Mouse (Mus musculus) kidney, adult 9 months (tissue): ENCODE results near the gene Ptprn.

ENCODE experiments used
- DNase-seq: peaks from one replicate; pipeline ENCODE4 v3.0.0; 2022

Gene Ptprn

DNA sequence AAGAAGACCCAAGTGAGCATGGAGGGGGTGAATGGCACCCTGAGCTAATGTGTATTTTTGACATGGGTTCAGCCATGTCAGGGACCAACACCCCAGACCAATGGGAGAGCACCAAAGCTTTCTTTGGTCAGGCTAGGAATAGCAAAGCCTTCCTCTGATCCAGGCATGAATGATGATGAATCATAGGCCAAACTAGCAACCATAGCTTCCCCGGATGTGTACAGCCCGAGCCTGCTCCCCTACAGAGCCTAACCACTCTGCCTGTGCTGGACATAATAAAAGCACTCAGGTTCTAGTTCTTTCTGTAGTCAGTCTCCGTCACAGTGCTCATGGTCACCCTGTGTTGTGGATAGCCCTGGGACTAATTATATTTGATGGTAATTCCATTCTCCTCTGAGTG, 42.8 kb downstream of the Ptprn start:
- no peak for DNase-seq

DNA sequence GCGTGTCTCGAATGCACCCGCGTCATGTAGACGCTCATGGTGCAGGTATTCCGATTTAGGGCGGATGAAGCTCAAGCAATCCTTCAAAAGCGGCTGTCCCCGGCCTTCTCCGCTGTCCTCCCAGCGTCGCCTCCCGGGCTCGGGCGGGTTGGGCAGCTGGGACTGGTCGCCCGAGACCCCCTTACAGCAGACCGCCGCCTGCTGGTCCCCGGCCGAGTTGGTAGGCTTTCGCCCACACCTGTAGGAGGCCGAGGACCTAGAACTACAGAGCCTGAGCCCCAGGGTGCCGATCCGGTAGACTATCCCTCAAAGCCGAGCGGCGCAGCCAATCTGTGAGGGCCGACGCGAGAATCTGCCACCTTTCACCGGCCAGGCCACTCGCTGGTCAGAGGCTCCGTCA, 44.8 kb downstream of the Ptprn start, which contains the start of gene Tuba4a:
Gene Tuba4a, minus strand, starts transcription at position 335 of the 400 bp plus-strand sequence.
- DNase-seq: no peak

DNA sequence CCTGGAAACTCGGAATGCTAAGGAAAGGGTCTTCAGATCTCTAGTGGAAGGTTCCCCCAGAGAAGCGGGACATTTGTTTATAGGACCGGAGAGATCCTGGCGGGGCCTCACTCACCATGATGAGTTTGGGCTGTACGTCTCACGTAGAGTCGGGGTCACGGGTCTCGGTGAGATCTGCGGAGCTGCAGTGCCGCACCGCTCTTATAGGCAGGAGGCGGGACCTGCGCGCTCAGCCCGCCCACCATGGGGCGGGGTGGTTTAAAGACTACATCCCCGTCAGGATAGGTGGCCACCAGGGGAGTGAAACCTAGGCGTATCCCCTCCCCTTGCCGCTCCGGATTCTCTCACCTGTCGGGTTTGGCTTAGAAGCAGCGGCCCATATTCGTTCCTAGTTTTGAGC, 45.2 kb downstream of the Ptprn start:
- DNase-seq: peak; percentile 98

DNA sequence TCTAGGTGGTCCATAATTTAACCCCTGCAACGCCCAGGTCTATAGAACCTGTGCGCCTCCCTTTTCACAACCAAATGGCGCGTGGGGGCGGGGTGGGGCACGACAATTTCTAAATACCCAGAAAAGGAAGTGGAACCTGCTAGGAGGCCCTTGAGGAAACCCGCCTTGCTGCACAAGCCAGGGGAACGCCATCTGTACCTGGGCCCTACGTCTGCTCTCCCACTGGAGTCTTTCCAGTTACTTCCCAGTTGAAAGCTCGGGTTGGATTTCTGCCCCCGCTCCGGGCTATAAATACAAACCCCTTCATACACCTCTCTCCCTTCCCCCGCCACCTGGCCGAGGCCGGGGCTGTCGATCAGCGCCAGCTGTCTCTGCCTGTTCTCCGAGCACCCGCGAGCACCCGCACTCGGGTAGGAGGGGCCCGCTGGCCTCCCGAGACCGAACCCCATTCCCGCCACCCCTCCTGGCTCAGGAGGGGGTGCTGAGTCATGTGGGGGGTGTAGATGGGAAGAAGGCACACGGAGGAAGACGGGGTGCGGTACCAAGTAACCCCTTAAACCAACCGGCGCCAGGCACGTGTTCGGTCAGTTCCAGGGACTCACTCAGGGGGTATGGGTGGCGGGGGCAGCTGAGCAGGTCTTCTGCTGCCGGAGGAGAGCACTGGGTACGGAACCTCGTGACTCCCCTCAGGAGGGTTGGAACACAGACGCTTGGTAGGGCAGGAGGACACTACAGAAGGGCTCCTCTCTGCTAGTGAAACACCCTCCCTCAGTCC, 45.9 kb downstream of the Ptprn start:
- DNase-seq: peak; percentile 48

DNA sequence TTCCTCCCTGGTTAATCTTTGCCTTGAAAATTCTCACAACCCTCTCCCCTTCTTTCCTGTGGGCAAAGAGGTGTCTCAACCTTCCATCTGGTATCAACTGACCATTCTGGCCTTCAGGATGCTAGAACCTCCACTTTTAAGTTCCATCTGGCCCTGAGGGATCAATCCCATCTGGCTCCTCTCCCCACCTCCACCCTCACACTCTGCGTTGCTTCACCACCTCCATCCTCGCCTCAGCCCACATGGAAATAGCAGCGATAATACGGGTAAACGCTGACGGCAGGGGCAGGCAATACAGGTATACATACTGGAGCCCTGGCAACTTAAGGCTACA, 46.4 kb downstream of the Ptprn start:
- DNase-seq: no peak

DNA sequence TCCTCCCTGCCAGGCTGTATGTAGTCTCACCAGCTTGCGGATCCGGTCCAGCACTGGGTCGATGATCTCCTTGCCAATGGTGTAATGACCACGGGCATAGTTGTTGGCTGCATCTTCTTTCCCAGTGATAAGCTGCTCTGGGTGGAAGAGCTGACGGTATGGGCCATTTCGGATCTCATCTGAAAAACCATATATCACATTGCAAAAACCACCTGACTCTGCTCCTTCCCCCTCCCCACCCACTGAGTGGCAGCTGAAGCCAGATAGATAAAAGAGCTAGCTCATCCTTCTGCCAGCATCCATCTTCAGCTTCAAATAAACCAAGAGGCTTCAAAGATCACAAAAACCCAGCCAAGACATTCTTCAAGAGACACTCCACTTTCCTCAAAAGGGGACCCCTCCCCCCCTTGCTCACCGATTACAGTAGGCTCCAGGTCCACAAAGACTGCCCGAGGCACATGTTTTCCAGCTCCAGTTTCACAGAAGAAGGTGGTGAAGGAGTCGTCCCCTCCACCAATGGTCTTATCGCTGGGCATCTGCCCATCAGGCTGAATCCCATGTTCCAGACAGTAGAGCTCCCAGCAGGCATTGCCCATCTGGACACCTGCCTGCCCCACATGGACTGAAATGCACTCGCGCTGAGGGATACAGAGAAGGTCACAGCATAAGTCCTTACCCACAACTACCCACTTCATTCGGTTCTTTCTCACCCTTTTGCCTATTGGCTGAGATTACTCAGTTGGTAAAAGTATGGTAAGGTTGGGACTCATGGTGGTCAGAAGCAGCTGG, 47.3 kb downstream of the Ptprn start:
- DNase-seq: peak; percentile 60

DNA sequence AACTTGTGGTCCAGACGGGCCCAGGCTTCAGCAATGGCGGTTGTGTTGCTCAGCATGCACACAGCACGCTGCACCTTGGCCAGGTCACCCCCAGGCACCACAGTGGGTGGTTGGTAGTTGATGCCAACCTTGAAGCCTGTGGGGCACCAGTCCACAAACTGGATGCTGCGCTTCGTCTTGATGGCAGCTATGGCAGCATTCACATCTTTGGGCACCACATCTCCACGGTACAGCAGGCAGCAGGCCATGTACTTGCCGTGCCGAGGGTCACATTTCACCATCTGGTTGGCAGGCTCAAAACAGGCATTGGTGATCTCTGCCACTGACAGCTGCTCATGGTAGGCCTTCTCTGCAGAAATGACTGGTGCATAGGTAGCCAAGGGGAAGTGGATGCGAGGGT, 48.5 kb downstream of the Ptprn start:
- DNase-seq: peak; percentile 37

DNA sequence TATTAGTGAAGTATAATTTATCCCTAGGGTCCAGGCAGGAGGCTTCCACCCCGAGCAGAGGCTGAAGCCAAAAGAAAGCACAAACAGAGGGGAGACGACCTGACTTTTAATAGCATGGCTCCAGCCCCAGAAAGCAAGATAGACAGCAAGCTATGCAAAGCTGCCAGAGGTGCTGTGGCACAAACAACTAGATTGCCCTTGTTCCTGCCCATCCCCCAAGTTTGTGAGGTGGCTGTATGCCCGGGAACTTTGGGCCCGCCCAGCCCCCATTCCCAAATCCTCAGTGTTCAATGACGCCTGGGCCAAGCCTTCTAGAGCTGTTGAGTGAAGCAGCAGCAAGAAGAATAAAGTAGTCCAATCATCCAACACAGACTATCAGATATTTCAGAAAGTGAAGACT, 49.4 kb downstream of the Ptprn start:
- peak; percentile 91 for DNase-seq

DNA sequence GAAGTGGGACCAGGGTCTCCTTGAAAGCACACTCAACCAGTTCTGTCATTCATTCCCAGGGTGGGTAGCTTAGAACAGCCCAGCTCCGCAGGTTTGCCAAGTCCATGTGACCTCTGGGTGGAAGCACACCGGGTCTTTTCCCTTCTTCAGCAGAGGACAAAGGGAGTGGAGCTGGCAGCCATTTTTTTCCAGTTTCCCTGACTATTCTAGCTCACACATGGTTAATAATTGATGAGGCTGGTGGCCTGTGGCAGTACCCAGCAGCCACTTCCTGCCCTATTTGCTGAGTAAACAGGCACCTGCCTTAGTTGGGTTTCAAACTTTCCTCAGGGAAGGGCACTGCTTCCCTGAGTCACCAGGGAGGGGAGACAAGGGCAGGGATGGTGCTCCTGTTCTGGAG, 49.9 kb downstream of the Ptprn start:
- peak; percentile 98 for DNase-seq

DNA sequence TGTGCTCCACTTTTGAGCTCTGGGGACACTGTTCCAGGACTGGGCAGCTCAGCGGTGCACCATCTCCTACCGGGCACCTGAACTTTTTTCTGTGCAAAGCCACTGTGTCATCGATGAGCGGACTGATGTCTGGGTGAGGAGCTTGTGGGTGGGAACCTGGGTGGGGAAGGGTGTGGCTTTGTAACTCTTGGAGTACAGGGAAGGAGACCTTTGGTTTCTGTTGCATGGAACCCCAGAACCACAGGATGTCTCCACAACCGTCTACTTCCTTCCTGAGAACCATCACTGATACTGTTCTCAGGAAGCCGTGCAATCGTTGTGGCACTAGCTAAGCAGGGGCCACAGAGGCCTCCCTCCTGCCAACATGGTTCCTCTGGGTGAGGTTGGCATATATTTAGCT, 51.2 kb downstream of the Ptprn start:
- DNase-seq: no peak

DNA sequence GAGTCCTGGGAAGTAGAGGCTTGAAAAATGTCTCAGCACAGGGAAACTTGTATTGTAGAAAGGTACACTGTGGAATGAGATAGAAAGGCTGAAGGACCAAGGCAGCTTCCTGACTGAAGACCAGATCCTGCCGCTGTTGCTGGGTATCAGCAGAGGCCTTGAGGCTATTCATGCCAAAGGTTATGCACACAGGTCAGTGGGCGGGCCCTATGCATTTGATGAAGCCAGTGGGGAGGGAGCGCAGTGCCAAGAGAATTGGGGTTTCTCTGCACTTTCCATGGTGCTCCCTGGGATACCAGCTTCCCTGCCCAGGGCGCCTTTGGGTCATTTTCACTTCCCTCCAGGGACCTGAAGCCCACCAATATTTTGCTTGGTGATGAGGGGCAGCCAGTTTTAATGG, 51.8 kb downstream of the Ptprn start:
- DNase-seq: peak; percentile 38

DNA sequence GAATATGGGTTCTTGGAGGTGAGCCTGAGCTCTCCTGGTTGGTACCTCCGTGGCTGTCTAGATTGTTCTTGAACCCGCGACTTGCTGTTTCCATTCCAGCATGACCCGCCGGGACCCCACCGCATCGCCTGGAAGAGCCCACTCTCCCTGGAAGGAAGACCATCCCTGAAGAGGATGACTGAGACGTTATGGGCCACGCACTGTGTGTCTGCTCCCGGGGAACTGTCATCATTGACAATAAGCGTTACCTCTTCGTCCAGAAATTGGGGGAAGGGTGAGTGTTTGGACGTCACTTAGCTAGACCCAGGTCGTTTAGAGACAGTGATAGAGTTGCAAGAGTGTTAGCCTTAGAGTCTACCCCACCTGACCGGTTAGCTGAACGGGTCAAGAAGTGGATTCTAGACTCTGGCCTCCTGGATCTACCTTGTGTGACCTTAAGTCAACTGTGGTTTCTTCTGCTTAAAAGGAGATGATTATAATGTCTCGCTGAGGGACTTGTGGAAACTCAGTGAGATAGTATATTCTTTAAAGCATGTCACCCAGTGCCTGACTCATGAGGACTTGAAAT, 53.1 kb downstream of the Ptprn start:
- peak; percentile 61 for DNase-seq

DNA sequence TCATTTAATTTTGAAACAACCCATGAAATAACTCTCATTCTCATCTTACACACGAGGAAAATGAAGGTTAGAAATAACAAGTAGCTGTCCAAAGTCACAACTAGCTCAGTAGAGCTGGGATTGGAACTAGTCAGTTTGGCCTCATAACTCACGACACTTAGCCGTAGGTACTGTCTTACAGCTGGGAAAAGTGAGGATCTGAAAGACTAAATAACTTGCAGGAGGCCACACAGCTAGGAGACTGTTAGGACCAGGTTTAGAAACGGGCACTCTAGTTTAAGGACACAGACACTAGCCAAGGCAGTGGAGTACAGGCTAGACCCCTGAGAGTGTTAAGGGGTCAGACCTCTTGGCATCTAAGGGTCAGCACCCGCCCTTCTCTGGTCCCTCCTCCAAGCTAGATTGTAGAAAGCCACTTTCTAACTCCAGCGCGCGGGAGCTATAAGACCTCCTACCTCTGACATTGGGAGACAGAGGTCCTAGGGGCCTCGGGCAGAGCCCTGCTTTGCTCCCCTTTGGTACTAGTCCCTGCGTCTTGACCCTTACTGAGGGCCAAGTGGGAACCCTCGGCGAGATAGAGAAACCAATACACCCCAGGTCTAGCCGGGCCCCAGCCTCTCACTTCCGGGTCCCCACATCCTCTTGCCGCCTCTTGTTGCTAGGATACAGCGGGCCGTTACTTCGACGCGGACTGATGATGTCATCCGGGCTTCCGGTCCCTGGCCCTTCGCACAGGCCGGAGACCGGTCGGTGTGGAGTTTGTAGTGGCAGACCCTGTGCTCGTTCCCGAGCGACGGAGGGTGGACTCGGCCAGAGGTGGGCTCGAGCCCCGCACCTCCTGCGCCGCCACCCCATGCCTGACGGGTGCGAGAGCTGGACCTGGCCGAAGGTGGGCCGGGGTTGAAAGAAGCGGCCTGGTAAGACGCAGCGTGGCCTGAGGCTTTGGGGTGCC, 53.9 kb downstream of the Ptprn start, which contains the start of the genes Glb1l and Stk16:
Gene Glb1l, minus strand, starts transcription at position 678 of the 952 bp plus-strand sequence.
Gene Stk16, plus strand, starts transcription at position 703 of the 952 bp plus-strand sequence.
- DNase-seq: peak; percentile 97

DNA sequence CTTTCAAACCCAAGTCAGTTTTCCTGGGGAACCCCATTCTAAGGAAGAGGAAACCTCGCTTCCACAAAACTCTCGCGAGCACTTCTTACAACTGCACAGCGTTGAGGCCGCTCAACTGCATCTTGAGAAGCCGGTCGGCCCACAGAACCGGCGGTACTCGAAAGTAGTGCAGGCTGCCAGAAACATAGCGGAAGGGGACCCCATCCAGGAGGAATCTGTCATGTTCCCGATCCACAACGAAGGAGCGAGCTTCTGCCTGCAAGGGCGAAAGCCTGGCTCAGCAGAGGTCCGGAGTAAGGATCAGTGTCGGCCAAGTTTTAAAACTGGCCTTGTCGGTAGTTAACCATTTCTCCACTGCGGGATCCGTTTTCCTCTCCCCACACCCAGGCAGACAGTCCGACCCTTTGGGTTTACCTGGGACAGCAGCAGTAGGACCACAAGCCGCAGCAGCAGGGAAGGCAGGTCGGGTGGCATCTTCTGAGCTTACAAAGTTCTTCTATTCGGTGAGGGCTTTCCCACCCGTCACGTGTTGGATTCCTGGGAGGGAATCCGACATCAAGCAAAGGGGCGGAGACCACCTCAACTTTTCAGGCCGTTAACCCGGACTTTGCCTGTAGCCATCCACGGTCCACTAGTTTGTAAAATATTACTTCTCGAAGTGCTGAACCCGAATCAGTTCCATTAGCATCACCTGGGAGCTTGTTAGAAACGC, 55.2 kb downstream of the Ptprn start:
- DNase-seq: peak; percentile 95

DNA sequence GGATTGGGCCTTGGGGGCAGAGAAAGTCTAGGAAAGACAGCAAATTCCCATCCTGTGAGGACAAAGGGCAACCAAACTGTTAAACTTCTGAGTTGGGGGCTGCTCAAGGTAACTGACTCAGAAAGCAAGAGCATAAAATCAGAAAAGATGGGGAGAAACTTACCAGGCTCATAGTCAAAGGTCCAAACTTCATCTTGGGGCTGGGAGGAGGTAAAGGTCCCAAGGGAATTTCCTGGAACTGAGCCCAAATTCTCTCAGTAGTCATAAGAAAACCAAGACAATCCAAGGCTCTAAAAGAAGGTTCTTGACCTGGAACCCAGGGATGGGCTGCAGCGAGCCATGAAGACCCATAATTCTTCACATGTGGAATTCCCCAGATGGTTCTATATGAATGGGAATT, 63.1 kb downstream of the Ptprn start:
- peak; percentile 86 for DNase-seq
